Mouse (Mus musculus): ENCODE results near the gene Tfap2e. TPM values are rescaled to one million over a fixed set of nuclear protein-coding genes. Genes with fewer than 3 reads are reported as not detected.
A peak's percentile ranks its signal among the peaks of the same experiment; 100 is the strongest.

Gene Tfap2e
- total and polyA plus RNA-seq, 3 experiments, result 0.12 TPM; not detected in 2

DNA sequence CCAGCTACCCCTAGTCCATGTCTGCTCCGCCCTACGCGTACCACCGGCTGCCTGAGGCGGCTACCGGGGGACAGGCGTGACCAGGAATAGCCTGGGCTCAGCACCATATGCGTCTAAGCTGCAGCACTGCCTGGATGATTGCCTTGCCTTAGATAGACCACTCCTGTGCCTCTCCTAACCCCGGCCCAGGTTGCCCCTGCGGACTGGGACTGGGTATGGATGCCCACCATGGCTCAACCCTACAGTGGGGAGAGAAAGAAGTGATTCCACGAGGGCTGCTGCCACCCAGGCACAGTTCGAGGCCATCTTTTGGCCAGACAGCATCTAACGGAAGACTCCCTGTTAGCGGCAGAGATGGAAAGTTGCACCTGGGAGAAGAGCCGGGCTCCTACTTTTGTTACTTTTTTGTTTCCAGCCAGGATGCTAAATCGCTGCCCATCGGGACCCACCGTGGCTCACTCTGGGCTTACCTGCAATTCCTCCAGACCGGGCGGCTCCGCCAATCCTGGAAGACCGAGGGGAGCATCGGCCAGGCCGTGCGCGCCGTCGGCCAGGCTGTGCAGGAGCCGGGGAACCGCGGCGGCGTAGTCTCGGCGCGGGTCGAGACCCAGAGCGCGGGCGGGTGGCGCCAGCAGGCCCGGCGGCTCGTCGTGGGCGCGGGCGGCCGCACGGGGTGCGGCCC, 1.2 kb downstream of the Tfap2e start:
- TF ChIP-seq CTCF (IDR thresholded peaks at IDR 0.05), result no peak
- TF ChIP-seq POLR2A (IDR thresholded peaks at IDR 0.05; ENCODE audit: insufficient read depth, low read depth, low read length), result no peak
- TF ChIP-seq EP300 (IDR thresholded peaks at IDR 0.05; ENCODE audit: insufficient read depth, low read depth, low read length), result no peak
- Histone ChIP-seq H3K4me3 (no peak overlapping the region; the same call in 1 of the 2 replicates), H3K27ac (no peak overlapping the region), H3K4me1 (ENCODE audit: control insufficient read depth, insufficient read depth, low read length) (no peaks in the 10 kb centered on the region), H3K79me2 (replicated peaks; ENCODE audit: control insufficient read depth, insufficient read depth, low read length) (no peaks in the 10 kb centered on the region), H3K9ac (ENCODE audit: low read depth, low read length) (peak overlapping the region; percentile 50; the same call in 1 of the 2 replicates), H3K27me3 (ENCODE audit: control insufficient read depth, insufficient read depth, low read length) (peaks cover 33% of the 10 kb centered on the region), H3K36me3 (ENCODE audit: control insufficient read depth, insufficient read depth, low read length) (no peaks in the 10 kb centered on the region)
- intact Hi-C loops (cut with DNase I), result no loop called here
- DNase-seq, result no peak
- WGBS, result 5% methylated on average over 51 of the region's 51 CpGs

DNA sequence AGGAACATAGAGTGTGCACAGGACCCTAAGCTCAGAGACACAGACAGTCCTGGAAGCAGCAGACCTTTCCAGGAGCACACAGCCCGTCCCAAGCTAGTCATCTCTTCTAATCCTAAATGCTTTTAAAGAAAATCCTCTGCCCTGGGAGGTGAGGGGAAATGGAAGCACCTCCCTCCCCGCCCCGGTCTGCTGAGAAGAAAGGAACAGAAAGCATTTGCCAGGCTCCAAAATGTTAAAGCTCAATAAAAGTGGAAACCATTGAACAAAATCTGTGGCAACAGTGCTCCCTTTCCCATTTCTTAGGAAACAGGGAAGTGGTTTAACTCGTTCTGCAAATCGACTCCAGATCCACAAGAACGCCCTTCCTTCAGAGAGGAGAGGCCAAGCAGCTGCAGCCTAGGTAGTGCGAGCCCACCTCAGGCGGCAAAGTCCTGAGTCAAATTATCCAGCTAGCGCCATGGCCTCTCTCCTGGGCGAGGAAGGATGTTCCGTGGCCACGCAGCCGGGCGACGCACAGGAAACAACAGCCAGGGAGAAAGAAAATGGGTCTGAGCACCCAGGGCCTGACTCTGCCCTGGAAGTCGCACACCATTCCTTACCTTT, 1.9 kb downstream of the Tfap2e start:
- no peak for DNase-seq
- no peak for TF ChIP-seq POLR2A (IDR thresholded peaks at IDR 0.05; ENCODE audit: insufficient read depth, low read depth, low read length)
- TF ChIP-seq CTCF (IDR thresholded peaks at IDR 0.05), result no peak
- no peak for TF ChIP-seq EP300 (IDR thresholded peaks at IDR 0.05; ENCODE audit: insufficient read depth, low read depth, low read length)
- intact Hi-C loops (cut with DNase I), result no loop called here
- no peaks in the 10 kb centered on the region for H3K36me3 ChIP-seq (ENCODE audit: control insufficient read depth, insufficient read depth, low read length)
- WGBS, result 15% methylated on average over 16 of the region's 16 CpGs
- H3K27ac ChIP-seq, result no peak overlapping the region
- no peak overlapping the region for H3K4me3 ChIP-seq
- peaks cover 33% of the 10 kb centered on the region for H3K27me3 ChIP-seq (ENCODE audit: control insufficient read depth, insufficient read depth, low read length)
- H3K79me2 ChIP-seq (replicated peaks; ENCODE audit: control insufficient read depth, insufficient read depth, low read length), result no peaks in the 10 kb centered on the region
- H3K9ac ChIP-seq (ENCODE audit: low read depth, low read length), result no peak overlapping the region
- H3K4me1 ChIP-seq (ENCODE audit: control insufficient read depth, insufficient read depth, low read length), result no peaks in the 10 kb centered on the region

DNA sequence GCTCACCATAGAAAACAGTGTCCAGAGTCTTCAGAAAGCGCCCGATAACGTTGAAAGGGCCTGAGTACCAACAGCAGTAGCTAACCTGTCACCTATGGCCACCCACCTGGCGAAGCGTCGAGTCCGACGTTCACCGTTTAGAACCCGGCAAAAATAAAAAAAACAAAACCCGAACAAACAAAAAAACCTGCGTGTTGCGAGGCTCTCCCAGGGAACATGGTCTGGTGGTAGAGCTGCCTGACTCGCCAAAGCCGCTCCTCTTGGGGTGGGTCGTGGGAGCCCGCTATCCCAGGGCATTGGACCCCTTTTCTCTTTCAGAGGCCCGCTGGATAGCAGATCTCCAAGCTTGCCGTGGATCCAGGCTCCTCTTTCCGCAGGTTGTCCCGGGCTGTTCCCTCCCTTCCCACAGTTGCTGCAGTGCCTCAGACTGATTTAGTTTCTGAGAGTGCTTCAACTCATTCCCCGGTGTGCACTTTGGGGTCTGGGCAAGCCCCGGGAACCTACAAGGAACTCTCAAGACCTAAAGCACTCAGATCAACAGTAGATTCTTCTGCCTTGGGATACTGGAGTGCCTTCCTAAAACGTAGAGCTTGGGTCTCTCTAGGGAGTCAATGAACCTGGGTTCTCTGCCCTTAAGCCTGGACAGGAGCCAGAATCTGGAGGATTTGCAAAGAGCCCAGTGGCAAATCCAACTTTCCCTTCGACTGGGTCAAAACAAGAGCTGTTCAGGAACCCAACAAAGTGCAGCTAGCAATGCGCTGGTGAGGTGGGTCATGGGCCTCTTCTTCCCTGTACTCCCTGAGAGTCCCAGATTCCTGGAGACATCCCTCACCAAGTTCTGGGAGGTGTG, 3.3 kb downstream of the Tfap2e start:
- no peak overlapping the region for H3K27ac ChIP-seq
- H3K79me2 ChIP-seq (replicated peaks; ENCODE audit: control insufficient read depth, insufficient read depth, low read length), result no peaks in the 10 kb centered on the region
- intact Hi-C loops (cut with DNase I), result no loop called here
- H3K4me3 ChIP-seq, result no peak overlapping the region
- H3K4me1 ChIP-seq (ENCODE audit: control insufficient read depth, insufficient read depth, low read length), result no peaks in the 10 kb centered on the region
- peaks cover 32% of the 10 kb centered on the region for H3K27me3 ChIP-seq (ENCODE audit: control insufficient read depth, insufficient read depth, low read length)
- TF ChIP-seq CTCF (IDR thresholded peaks at IDR 0.05) (no peak), EP300 (IDR thresholded peaks at IDR 0.05; ENCODE audit: insufficient read depth, low read depth, low read length) (no peak), POLR2A (IDR thresholded peaks at IDR 0.05; ENCODE audit: insufficient read depth, low read depth, low read length) (no peak)
- no peak for DNase-seq
- H3K36me3 ChIP-seq (ENCODE audit: control insufficient read depth, insufficient read depth, low read length), result no peaks in the 10 kb centered on the region
- H3K9ac ChIP-seq (ENCODE audit: low read depth, low read length), result no peak overlapping the region
- 8% methylated on average over 26 of the region's 26 CpGs for WGBS

DNA sequence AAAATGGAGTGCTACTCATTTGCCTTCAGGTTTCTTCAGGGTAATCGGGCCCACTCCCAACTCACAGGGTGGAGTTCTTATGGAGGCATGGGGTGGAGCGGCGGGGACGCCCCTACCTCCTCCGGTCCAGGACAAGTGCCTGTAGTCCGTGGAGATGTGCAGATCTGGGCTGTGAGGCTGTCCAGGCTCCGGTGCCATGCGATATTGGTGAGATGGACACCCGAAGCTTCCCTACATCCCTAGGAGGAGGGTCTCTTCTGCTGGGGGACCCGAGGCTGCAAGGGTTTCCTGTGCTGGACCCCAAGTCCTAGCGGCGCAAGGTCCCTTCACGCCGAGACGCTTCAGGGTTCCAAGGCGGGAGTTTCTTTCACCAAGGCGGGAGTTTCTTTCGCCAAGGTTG, 3.9 kb downstream of the Tfap2e start:
- Histone ChIP-seq H3K27me3 (ENCODE audit: control insufficient read depth, insufficient read depth, low read length) (peaks cover 32% of the 10 kb centered on the region), H3K36me3 (ENCODE audit: control insufficient read depth, insufficient read depth, low read length) (no peaks in the 10 kb centered on the region), H3K27ac (no peak overlapping the region), H3K79me2 (replicated peaks; ENCODE audit: control insufficient read depth, insufficient read depth, low read length) (no peaks in the 10 kb centered on the region), H3K9ac (ENCODE audit: low read depth, low read length) (no peak overlapping the region), H3K4me1 (ENCODE audit: control insufficient read depth, insufficient read depth, low read length) (no peaks in the 10 kb centered on the region), H3K4me3 (no peak overlapping the region)
- TF ChIP-seq POLR2A (IDR thresholded peaks at IDR 0.05; ENCODE audit: insufficient read depth, low read depth, low read length), result no peak
- no peak for TF ChIP-seq EP300 (IDR thresholded peaks at IDR 0.05; ENCODE audit: insufficient read depth, low read depth, low read length)
- no peak for TF ChIP-seq CTCF (IDR thresholded peaks at IDR 0.05)
- DNase-seq, result no peak
- intact Hi-C loops (cut with DNase I), result no loop called here
- WGBS, result 6% methylated on average over 18 of the region's 18 CpGs

DNA sequence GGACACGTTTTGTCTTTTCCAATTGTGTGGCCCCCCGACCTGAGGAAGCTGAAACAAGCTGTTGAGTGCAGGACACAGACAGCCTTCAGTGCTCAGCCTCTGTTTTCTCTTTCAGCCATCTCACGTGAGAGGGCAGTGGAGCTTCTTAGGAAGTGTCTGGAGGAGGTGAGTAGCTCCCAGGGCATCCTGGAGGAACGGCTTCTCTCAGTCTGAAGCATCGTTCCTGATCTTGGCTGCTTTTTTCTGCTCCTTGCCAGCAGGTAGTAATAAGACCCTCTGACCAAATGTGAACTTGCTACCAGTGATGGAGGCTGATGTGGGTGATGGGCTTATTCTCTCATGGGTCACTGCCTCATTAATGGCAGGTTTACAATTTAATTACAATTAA, 28.6 kb downstream of the Tfap2e start:
- DNase-seq, result no peak
- no peak overlapping the region for H3K4me3 ChIP-seq
- 85% methylated on average over 5 of the region's 5 CpGs for WGBS
- no peaks in the 10 kb centered on the region for H3K4me1 ChIP-seq (ENCODE audit: control insufficient read depth, insufficient read depth, low read length)
- H3K9ac ChIP-seq (ENCODE audit: low read depth, low read length), result no peak overlapping the region
- H3K79me2 ChIP-seq (replicated peaks; ENCODE audit: control insufficient read depth, insufficient read depth, low read length), result no peaks in the 10 kb centered on the region
- no peaks in the 10 kb centered on the region for H3K27me3 ChIP-seq (ENCODE audit: control insufficient read depth, insufficient read depth, low read length)
- TF ChIP-seq EP300 (IDR thresholded peaks at IDR 0.05; ENCODE audit: insufficient read depth, low read depth, low read length) (no peak), POLR2A (IDR thresholded peaks at IDR 0.05; ENCODE audit: insufficient read depth, low read depth, low read length) (no peak), CTCF (IDR thresholded peaks at IDR 0.05) (no peak)
- intact Hi-C loops (cut with DNase I), result no loop called here
- H3K36me3 ChIP-seq (ENCODE audit: control insufficient read depth, insufficient read depth, low read length), result no peaks in the 10 kb centered on the region; the same call in 1 of the 2 replicates
- no peak overlapping the region for H3K27ac ChIP-seq
